Mouse (Mus musculus) 3134 (cell line): ENCODE data around the gene Lrrc73.

Experiments
- DNase-seq: peaks from one replicate; pipeline ENCODE4 v3.0.0-alpha.2; 2011; ENCODE audit warnings: low spot score; ENCODE audit not compliant: insufficient read length; ENCODE audit errors: extremely low read depth

Gene Lrrc73

DNA sequence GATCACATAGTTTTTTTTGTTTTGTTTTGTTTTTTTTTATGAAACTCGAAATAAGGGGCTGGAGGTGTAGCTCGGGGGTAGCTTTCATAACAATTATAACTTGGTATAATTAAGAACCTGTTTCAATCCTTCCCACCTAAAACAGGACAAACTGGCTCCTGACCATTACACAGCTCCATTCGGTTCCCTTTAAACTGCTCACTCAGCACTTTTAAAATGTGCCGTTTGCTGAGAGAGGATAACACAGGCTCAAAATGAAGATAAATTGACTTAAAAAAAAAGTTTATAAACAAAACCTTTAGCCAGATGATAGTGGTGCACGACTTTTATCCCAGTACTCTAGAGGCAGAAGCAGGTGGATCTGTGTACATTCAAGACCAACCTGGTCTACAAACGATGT, 32.1 kb downstream of the Lrrc73 start:
- no peak for DNase-seq

DNA sequence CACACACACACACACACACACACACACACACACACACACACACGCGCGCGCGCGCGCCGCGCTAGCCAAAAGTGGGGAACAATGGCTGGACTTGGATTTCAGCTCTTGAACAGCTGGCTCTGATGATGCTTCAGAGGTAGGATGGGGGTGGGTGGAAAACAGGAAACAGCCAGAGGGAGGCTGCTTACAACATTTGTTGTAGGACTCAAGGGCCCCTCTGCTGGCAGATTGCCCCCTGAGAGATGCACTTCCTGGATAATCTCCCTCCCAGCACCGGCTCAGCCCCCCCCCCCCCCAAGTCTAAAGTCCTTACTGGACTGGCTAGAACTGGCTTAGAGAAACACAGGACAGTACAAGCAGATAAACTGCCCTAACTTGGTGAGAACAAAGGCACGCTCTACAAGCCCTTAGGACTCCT, 34.4 kb downstream of the Lrrc73 start:
- DNase-seq: no peak

DNA sequence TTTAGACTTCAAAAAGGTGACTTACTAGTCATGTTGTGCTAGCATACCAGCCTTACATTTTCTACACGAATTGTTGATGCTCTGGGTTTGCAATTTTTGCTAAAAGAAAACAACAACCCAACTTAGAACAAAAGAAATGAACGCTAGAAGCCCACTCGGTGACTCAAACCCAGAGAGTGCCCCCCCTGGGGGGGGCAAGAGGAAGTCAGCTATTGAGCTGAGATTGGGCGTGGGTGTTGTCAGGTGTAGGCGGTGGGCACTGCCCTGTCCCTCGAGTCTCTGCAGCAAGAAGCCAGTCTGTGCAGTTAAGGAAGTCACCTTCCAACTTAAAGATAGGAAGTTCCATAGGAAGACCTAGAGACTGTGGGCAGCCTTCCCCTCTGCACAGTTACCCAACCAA, 43.3 kb downstream of the Lrrc73 start:
- no peak for DNase-seq

DNA sequence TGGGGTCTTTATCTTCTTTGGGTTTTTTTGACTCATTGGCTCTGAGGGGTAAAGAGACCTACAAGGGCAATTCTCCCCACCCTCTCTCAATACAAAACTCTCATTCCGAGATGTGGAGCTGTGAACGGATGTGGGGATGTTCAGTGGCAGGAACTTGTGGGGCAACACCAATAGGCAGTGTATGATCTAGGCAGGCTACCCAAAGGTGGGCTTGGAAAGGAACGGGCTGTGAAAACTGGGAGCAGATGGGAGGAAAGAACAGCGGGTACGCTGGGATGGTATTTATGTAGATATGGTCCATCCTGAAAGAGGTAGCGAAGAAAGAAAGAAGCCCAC, 43.7 kb downstream of the Lrrc73 start:
- no peak for DNase-seq

DNA sequence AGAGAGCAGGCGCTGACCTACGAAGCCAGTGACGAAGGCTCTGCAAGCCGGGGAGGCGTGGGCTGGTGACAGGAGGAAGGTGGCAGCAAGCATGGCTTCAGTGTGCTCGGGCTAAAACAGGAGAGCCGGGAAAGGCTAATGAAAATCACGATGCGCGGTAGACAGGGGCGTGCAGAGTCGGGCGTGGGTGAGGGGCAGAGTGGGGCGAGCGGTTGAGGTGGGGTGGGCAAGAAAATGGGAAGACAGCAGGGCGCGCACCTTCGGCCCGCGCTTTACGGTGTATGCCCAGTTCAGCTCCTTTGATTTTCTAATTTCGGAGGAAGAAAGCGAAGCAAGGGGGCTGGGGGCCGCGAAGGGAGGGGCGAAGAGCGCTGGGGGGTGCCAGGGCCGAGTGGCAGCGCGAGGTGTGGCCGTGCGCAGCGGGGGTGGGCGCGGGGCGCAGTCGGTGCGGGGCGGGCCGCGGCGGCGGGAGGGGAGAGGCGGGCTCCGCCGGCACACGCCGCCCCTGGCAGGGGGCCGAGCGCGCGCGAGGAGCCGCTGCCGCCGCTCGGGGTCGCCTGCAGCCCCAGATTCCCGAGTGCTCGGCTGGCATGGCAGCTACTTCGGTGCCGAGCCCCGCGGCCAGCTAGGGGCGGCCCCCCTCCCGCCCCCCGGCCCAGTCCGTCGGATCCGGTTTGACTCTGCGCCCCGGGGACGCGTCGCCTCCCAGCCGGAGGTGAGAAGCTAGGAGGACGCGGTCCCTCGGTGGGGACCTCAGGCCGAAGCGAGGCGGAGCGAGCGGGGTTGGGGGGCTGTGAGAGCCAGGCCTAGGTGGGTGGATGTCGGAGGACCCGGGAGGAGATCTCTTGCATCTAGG, 44.3 kb downstream of the Lrrc73 start, which contains the start of gene Dlk2:
Gene Dlk2 (plus strand): TSS at position 58 of the 856 bp plus-strand sequence.
- DNase-seq: no peak

DNA sequence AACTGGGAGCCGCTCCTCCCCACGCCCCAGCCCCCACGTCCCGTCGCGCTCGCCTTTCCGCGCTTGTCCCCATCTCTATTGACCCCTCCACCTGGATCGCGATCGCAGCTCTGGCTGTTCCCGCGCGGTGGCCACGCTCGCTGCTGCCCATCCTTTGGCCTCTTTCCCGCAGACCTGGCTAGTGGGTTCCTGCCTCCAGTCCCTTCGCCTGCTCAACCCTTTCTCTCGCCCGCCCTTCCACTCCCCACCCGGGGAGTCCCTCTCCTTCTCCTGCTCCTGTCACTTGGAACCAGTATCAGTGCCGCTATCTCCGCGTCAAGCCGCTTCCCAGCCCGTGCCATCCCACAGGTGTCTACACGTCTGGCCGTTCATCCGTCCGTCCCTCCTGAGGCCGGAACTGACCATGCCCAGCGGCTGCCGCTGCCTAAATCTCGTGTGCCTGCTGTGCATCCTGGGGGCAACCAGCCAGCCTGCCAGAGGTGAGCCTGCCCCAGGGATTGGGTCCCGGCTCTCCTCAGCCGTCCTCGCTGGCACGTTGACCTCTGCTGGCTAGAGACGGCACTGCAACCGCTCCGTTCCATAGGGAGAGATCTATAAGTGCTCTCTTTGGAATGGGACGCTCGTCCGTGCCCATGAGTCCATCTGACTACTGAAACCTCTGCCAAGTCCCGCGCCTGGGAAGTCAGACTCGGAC, 45.0 kb downstream of the Lrrc73 start:
- DNase-seq: peak; percentile 90

DNA sequence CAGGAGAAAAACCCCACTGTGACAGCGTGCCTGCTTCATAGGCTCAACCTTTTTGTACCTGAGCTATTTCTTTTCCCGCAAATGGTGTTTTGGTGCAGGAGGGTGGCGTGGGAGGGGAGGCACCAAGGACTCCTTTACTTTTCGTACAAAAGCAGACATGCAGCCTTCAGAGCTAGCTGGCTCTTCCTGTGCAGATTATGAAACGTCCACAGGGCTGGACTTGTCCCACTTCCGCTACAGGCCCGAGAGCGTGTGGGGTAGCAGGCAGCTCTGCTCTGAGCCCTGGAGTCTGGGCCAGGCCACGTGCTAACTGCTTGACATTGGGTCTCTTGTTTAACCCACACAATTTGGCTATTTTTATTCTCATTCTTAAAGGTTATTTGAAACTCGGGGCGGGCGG, 48.6 kb downstream of the Lrrc73 start:
- DNase-seq: no peak

DNA sequence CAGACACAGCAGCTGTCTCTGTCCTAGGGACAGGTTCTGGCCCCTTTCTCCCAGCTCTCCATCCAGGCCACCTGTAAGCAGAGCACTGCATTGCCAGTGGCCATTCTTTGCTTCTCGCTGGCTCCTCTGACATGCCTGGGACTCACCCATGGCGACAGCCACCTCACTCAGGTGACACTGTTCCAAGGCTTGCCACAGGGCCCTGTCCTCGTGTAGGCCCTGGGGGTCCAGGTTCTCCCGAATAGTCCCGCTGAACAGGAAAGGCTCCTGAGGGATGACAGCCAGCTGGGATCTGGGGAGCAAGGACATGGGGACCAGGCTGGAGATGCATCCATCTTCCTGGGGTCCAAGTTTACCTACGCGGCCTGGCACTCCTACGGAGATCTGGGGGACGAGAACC, 50.9 kb downstream of the Lrrc73 start:
- no peak for DNase-seq
